Mouse (Mus musculus): ENCODE data around the gene Rapsn.

- TF ChIP-seq ZC3H11A (IDR thresholded peaks at IDR 0.05; ENCODE audit: borderline replicate concordance, low read depth, low read length), result no peak
- no peak for TF ChIP-seq ZNF384 (IDR thresholded peaks at IDR 0.05; ENCODE audit: low read depth, low read length)
- TF ChIP-seq HCFC1 (IDR thresholded peaks at IDR 0.05; ENCODE audit: borderline replicate concordance, insufficient read depth, low read length), result no peak
- no peak for TF ChIP-seq CHD2 (IDR thresholded peaks at IDR 0.05; ENCODE audit: low read depth, low read length)
- TF ChIP-seq MAFK (IDR thresholded peaks at IDR 0.05; ENCODE audit: insufficient read depth, low read depth, low read length), result no peak
Measured at GRCm38 (mm10) chr2:91083366-91083940, 48.0 kb downstream of the Rapsn start.
